Mouse (Mus musculus) limb, embryonic 14.5 days (tissue): ENCODE measurements at regions not wholly inside any gene's neighbourhood (a gene's known extent, or its start where the extent isn't known, plus 50 kb on each side); places are given as distances from the start of the nearest gene placed in this dataset.
A peak's percentile ranks its signal among the peaks of the same experiment; 100 is the strongest.

Source experiments
- ATAC-seq: fragments of 200-750 bp; cut with Nextera tagmentation; 2 replicates; pipeline ENCODE4 v1.8.0; 2017; ENCODE audit warnings: low read depth, moderate number of reproducible peaks, moderate TSS enrichment; ENCODE audit not compliant: low FRiP score
- DNase-seq: peaks from one replicate; pipeline ENCODE4 v3.0.0-alpha.2; 2015; ENCODE audit warnings: low spot score
- H3K27ac ChIP-seq: fragments of 300-500 bp; sonication (generic); replicated peaks from 2 replicates; pipeline ENCODE4 v1.5.1; 2014; ENCODE audit warnings: low read depth, mild to moderate bottlenecking, low read length, moderate library complexity, mixed read lengths
- H3K27me3 ChIP-seq: fragments of 300-500 bp; sonication (generic); 2 replicates; pipeline ENCODE4 v1.6.1; 2014; ENCODE audit warnings: low read length, mixed read lengths; ENCODE audit not compliant: control insufficient read depth, insufficient read depth
- H3K36me3 ChIP-seq: fragments of 300-500 bp; sonication (generic); 2 replicates; pipeline ENCODE4 v1.6.1; 2014; ENCODE audit warnings: mild to moderate bottlenecking, low read length, moderate library complexity, mixed read lengths; ENCODE audit not compliant: control insufficient read depth, insufficient read depth
- H3K4me1 ChIP-seq: fragments of 300-500 bp; sonication (generic); 2 replicates; pipeline ENCODE4 v1.6.1; 2014; ENCODE audit warnings: antibody characterized with exemption, low read length, mixed read lengths; ENCODE audit not compliant: control insufficient read depth, insufficient read depth
- H3K4me2 ChIP-seq: fragments of 300-500 bp; sonication (generic); replicated peaks from 2 replicates; pipeline ENCODE4 v1.6.1; 2014; ENCODE audit warnings: low read depth, mild to moderate bottlenecking, low read length, moderate library complexity; ENCODE audit not compliant: severe bottlenecking
- H3K4me3 ChIP-seq: fragments of 300-500 bp; sonication (generic); replicated peaks from 2 replicates; pipeline ENCODE4 v1.5.1; 2014; ENCODE audit warnings: low read length
- H3K9ac ChIP-seq: fragments of 300-500 bp; sonication (generic); 2 replicates; pipeline ENCODE4 v1.6.1; 2014; ENCODE audit warnings: mild to moderate bottlenecking, low read depth, low read length, moderate library complexity; ENCODE audit not compliant: severe bottlenecking
- H3K9me3 ChIP-seq: fragments of 300-500 bp; sonication (generic); 2 replicates; pipeline ENCODE4 v1.6.1; 2016; ENCODE audit warnings: low read length; ENCODE audit not compliant: control insufficient read depth
- POLR2A ChIP-seq: fragments of 200-500 bp; IDR thresholded peaks from 2 replicates; pipeline ENCODE4 v1.8.0; 2012; ENCODE audit warnings: inconsistent platforms, mild to moderate bottlenecking, moderate library complexity, borderline replicate concordance; ENCODE audit not compliant: insufficient read depth, insufficient read length; ENCODE audit errors: extremely low read depth
- WGBS: fragments of 180-500 bp; shearing (Covaris S2); extraction: QIAGEN DNeasy Blood & Tissue Kit; methylation state at CpG from one replicate; pipeline ENCODE4 v1.1.7; 2014; 5-methylcytosine and 5-hydroxymethylcytosine counted together

DNA sequence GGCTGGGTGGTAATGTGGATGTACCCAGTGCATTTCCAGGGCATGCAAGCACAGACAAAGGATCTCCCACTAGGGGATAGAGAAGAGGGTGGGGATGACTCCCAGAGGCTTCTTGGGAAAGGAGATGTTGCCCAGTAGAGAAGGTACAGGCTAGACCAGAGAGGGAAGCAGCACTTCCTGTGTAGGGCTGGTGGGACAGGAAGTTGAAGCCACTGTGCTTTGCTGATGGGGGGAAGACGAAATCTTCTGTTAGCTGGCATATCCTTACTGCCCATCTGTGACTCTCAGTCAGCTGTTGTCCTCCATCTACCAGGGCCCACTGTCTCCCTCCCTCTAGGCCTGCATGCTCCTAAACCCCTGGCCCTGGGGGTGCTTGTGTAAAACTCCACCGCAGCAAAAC is 180.2 kb downstream of the Wdr11 start:
- Histone ChIP-seq H3K4me2 (no peak overlapping the region), H3K9ac (no peak overlapping the region), H3K27ac (0 out of 2 replicates have a peak overlapping the region, but pooled peaks have one; percentile 19), H3K27me3 (no peaks in the 10 kb centered on the region), H3K36me3 (no peaks in the 10 kb centered on the region), H3K9me3 (no peaks in the 10 kb centered on the region), H3K4me1 (peaks cover 32% of the 10 kb centered on the region), H3K4me3 (no peak overlapping the region)
- no peak for DNase-seq
- no peak for ATAC-seq
- 72% methylated on average over 2 of the region's 2 CpGs for WGBS
- no peak for TF ChIP-seq POLR2A

DNA sequence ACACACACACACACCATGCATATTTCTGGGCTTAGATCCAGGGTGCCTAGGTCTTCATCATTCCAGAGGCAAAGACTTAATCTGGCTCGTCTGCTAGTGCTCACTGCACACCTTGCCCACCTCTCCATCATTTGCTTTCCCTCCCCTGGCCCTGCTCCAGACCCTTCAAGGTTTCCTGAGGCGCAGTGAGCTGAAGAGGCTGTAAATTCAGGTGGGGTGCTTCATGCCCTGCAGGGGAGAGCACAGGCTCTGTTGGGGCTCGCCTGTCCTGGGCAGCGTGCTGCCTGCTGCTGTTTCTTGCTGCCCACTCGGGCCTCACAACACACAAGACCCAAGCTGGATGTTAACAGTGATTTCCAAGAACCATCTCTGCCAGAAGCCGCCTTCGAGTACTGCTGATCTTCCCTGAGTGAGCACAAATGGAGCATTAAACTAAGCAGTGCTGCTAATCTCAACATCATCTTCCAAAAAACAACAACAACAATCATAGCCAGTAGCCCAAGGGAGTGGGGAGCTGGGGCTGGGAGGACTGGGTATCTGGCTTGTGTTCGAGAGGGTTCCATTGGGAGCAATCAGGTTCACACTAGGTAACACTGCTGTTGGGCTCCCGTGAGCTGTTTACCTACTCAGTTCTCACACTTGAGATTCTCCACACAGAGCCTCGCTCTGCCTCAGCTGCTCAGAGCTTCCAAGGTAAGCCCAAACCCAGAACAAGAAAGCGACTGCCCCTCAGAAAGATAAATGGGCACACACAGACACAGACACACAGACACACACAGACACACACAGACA is 181.1 kb downstream of the Wdr11 start:
- no peak for ATAC-seq
- Histone ChIP-seq H3K4me1 (peaks cover 32% of the 10 kb centered on the region), H3K9ac (no peak overlapping the region), H3K4me3 (no peak overlapping the region), H3K9me3 (no peaks in the 10 kb centered on the region), H3K27me3 (no peaks in the 10 kb centered on the region), H3K36me3 (no peaks in the 10 kb centered on the region), H3K27ac (0 out of 2 replicates have a peak overlapping the region, but pooled peaks have one; percentile 38), H3K4me2 (no peak overlapping the region)
- DNase-seq: no peak
- WGBS: 50% methylated on average over 11 of the region's 11 CpGs
- TF ChIP-seq POLR2A: no peak

DNA sequence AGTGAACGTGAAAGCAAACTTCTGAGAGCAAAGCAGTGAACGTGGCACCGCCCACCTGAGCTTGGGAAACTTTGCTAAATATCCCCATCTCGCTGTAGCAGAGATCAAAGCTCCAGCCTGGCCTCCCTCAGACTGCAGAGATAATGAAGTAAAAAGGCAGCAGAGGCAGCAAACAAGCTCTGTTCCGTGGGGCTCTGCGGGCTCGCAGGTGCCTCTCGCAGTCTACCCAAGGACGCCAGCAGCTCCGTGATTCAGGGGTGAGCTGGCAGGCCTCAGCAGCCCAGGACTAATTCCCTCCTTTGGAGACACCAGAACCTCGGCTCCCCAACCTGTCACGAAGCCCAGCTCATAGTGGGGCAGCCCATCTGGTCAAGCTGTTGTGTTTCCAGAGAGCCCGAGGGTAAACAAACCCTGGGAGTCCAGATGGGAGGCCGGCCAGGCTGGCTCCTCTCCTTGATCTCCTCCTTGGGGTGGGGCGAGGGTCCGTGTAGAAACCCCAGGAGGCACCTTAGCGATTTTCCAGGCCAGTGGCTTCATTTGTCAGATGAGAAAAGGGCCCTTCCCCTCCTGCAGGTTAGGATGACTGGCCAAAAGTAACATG is 182.7 kb downstream of the Wdr11 start:
- H3K9ac ChIP-seq: no peak overlapping the region
- no peak for ATAC-seq
- 7% methylated on average over 17 of the region's 17 CpGs for WGBS
- H3K4me2 ChIP-seq: peak overlapping the region; percentile 26; the same call in 1 of the 2 replicates
- H3K36me3 ChIP-seq: no peaks in the 10 kb centered on the region
- no peaks in the 10 kb centered on the region for H3K9me3 ChIP-seq
- DNase-seq: no peak
- no peak for TF ChIP-seq POLR2A
- H3K27me3 ChIP-seq: no peaks in the 10 kb centered on the region
- no peak overlapping the region for H3K4me3 ChIP-seq
- peaks cover 29% of the 10 kb centered on the region for H3K4me1 ChIP-seq
- 0 out of 2 replicates have a peak overlapping the region, but pooled peaks have one; percentile 22 for H3K27ac ChIP-seq

GRCm38 (mm10) chr7:129775189-129775588 is 183.5 kb downstream of the Wdr11 start:
- H3K36me3 ChIP-seq: no peaks in the 10 kb centered on the region
- TF ChIP-seq POLR2A: no peak

GRCm38 (mm10) chr7:129778842-129779421 is 187.3 kb downstream of the Wdr11 start:
- no peak for TF ChIP-seq POLR2A
- Histone ChIP-seq H3K9ac (no peak overlapping the region), H3K36me3 (no peaks in the 10 kb centered on the region), H3K27me3 (no peaks in the 10 kb centered on the region), H3K4me3 (no peak overlapping the region), H3K4me2 (no peak overlapping the region), H3K4me1 (peaks cover 19% of the 10 kb centered on the region), H3K27ac (no peak overlapping the region), H3K9me3 (no peaks in the 10 kb centered on the region)
- no peak for DNase-seq
- no peak for ATAC-seq
- WGBS: 64% methylated on average over 13 of the region's 13 CpGs

More at GRCm38 (mm10) chr7:129775189-129775588, 183.5 kb downstream of the Wdr11 start:
- no peak overlapping the region for H3K9ac ChIP-seq
- H3K27me3 ChIP-seq: no peaks in the 10 kb centered on the region
- H3K4me1 ChIP-seq: peaks cover 29% of the 10 kb centered on the region
- ATAC-seq (no peak), DNase-seq (no peak)
- no peaks in the 10 kb centered on the region for H3K9me3 ChIP-seq
- no peak overlapping the region for H3K27ac ChIP-seq
- no peak overlapping the region for H3K4me2 ChIP-seq
- H3K4me3 ChIP-seq: no peak overlapping the region
- WGBS: 43% methylated on average over 11 of the region's 11 CpGs
